ENCODE assay signal across 13 mouse cellular contexts in genomic region chr5:118516470-118516869, GRCm38 (mm10). TPM values are rescaled to one million over a fixed set of nuclear protein-coding genes. Genes with fewer than 3 reads are reported as not detected.
DNase-seq lines count a peak whose midpoint lies in the region; ATAC-seq and TF ChIP-seq lines count a peak whose summit lies in the region.
"Had no signal": no experiment of that assay in that cellular context is flagged by ENCODE, and none has a peak within 500 bp of the region (broad histone marks: within the 10 kb centered on the region; RNA-seq: fewer than 3 reads in every experiment).

No protein-coding gene starts in this region.

- no peak overlapping the region for H3K4me3 ChIP-seq in lung, postnatal 0 days (ENCODE audit: low read depth, low read length)
- H3K4me3 ChIP-seq in embryonic facial prominence, embryonic 15.5 days (replicated peaks), result no peak overlapping the region
- no peak overlapping the region for H3K4me3 ChIP-seq in stomach, embryonic 16.5 days (replicated peaks; ENCODE audit: low read length)
- H3K4me3 ChIP-seq: hindbrain, embryonic 10.5 days; midbrain, embryonic 13.5 days had no signal

- no peak for TF ChIP-seq EP300 in lung, postnatal 0 days (IDR thresholded peaks at IDR 0.05)

- H3K27ac ChIP-seq in lung, postnatal 0 days (ENCODE audit: low read length), result no peak overlapping the region; the same call in 1 of the 2 replicates
- H3K27ac ChIP-seq in embryonic facial prominence, embryonic 15.5 days (replicated peaks), result peak overlapping the region; percentile 93
- peak overlapping the region; percentile 88 for H3K27ac ChIP-seq in stomach, embryonic 16.5 days (ENCODE audit: low read length)
- H3K27ac ChIP-seq: hindbrain, embryonic 10.5 days; midbrain, embryonic 13.5 days had no signal

- ATAC-seq in lung, postnatal 0 days, result no peak
- no peak for ATAC-seq in embryonic facial prominence, embryonic 15.5 days (ENCODE audit: insufficient number of reproducible peaks, low FRiP score, low TSS enrichment, low read depth)
- no peak for ATAC-seq in stomach, embryonic 16.5 days (ENCODE audit: insufficient read depth, low FRiP score)
- ATAC-seq: midbrain, embryonic 13.5 days had no signal

- no peak for TF ChIP-seq CTCF in lung, postnatal 0 days (IDR thresholded peaks at IDR 0.05)

- H3K27me3 ChIP-seq in lung, postnatal 0 days (replicated peaks; ENCODE audit: insufficient read depth, low read length), result no peaks in the 10 kb centered on the region
- H3K27me3 ChIP-seq in embryonic facial prominence, embryonic 15.5 days, result no peaks in the 10 kb centered on the region
- 0 out of 2 replicates have a peak, but pooled peaks cover 2% of the 10 kb centered on the region for H3K27me3 ChIP-seq in stomach, embryonic 16.5 days (ENCODE audit: control insufficient read depth, insufficient read depth, low read length)

- no peak overlapping the region for H3K4me2 ChIP-seq in lung, postnatal 0 days (replicated peaks; ENCODE audit: low read depth, low read length)
- H3K4me2 ChIP-seq in embryonic facial prominence, embryonic 15.5 days (replicated peaks), result no peak overlapping the region
- no peak overlapping the region for H3K4me2 ChIP-seq in stomach, embryonic 16.5 days (ENCODE audit: low read depth, low read length)
- H3K4me2 ChIP-seq: midbrain, embryonic 13.5 days had no signal

- peak; percentile 44 for DNase-seq in lung, postnatal 0 days (ENCODE audit: low spot score)
- no peak for DNase-seq in lung, postnatal 10 days
- peak; percentile 76 for DNase-seq in NIH3T3 (ENCODE audit: low read depth)
- no peak for DNase-seq in cerebellum, adult 18-20 months
- DNase-seq in right cerebral cortex, postnatal 10 days (ENCODE audit: low spot score in 2 of 2), result no peak
- DNase-seq in layer of hippocampus, postnatal 36 days, result no peak
- DNase-seq: cerebellum, adult 8-10 months; kidney, adult 8-10 months; thymus, adult 18-20 months had no signal

- H3K9ac ChIP-seq in lung, postnatal 0 days (replicated peaks; ENCODE audit: low read depth), result no peak overlapping the region
- no peak overlapping the region for H3K9ac ChIP-seq in embryonic facial prominence, embryonic 15.5 days
- H3K9ac ChIP-seq in stomach, embryonic 16.5 days (ENCODE audit: low read length), result no peak overlapping the region
- H3K9ac ChIP-seq: midbrain, embryonic 13.5 days had no signal

- 46% methylated on average over 6 of the region's 6 CpGs for WGBS in lung, postnatal 0 days
- 44% methylated on average over 6 of the region's 6 CpGs for WGBS in embryonic facial prominence, embryonic 15.5 days
- 46% methylated on average over 6 of the region's 6 CpGs for WGBS in stomach, embryonic 16.5 days

- peaks cover 11% of the 10 kb centered on the region for H3K4me1 ChIP-seq in lung, postnatal 0 days (ENCODE audit: insufficient read depth, low read depth, low read length)
- H3K4me1 ChIP-seq in embryonic facial prominence, embryonic 15.5 days, result peaks cover 49% of the 10 kb centered on the region
- H3K4me1 ChIP-seq in stomach, embryonic 16.5 days (ENCODE audit: control insufficient read depth, insufficient read depth, low read length), result peaks cover 32% of the 10 kb centered on the region

- no peaks in the 10 kb centered on the region for H3K9me3 ChIP-seq in lung, postnatal 0 days (ENCODE audit: low read length)
- H3K9me3 ChIP-seq in embryonic facial prominence, embryonic 15.5 days (replicated peaks), result no peaks in the 10 kb centered on the region
- no peaks in the 10 kb centered on the region for H3K9me3 ChIP-seq in stomach, embryonic 16.5 days (replicated peaks; ENCODE audit: control insufficient read depth, low read length)
- H3K9me3 ChIP-seq: hindbrain, embryonic 10.5 days; midbrain, embryonic 13.5 days had no signal

- no peaks in the 10 kb centered on the region for H3K36me3 ChIP-seq in lung, postnatal 0 days (ENCODE audit: insufficient read depth, low read length)
- no peaks in the 10 kb centered on the region for H3K36me3 ChIP-seq in embryonic facial prominence, embryonic 15.5 days
- no peaks in the 10 kb centered on the region for H3K36me3 ChIP-seq in stomach, embryonic 16.5 days (ENCODE audit: control insufficient read depth, insufficient read depth, low read length)
- H3K36me3 ChIP-seq: hindbrain, embryonic 10.5 days; midbrain, embryonic 13.5 days had no signal

RNA-seq across cellular contexts. Expression of gene Med13l, which starts 44.0 kb away (rescaled TPM):
- polyA plus RNA-seq in lung, postnatal 0 days (2015; fragmentation: Nextera tagmentation; extraction: Ambion mirVana), result 10.1 and 11.1 TPM in 2 replicates
- polyA plus RNA-seq in embryonic facial prominence, embryonic 15.5 days (2015; fragmentation: Nextera tagmentation; extraction: Ambion mirVana), result 14.8 and 15.0 TPM in 2 replicates
- 9.9 and 10.4 TPM in 2 replicates for polyA plus RNA-seq in stomach, embryonic 16.5 days (2015; fragmentation: Nextera tagmentation; extraction: Ambion mirVana)
- total RNA-seq in layer of hippocampus, postnatal 36 days (2021), result 100 to 1,000 TPM; 103 to 127 TPM

Comparison
In these comparisons a context has a peak if more than half of its experiments do, and no peak if none do; other contexts are left out.
1. DNase-seq: peak in lung, postnatal 0 days (single experiment) and NIH3T3 (single experiment); none in lung, postnatal 10 days (single experiment), cerebellum, adult 18-20 months (0 of 2), right cerebral cortex, postnatal 10 days (0 of 2) and layer of hippocampus, postnatal 36 days (0 of 2).